Mouse (Mus musculus): ENCODE measurements around the gene Gm28510. TPM values are rescaled to one million over a fixed set of nuclear protein-coding genes. Genes with fewer than 3 reads are reported as not detected.

Gene Gm28510
- not detected for total RNA-seq (2023)

DNA sequence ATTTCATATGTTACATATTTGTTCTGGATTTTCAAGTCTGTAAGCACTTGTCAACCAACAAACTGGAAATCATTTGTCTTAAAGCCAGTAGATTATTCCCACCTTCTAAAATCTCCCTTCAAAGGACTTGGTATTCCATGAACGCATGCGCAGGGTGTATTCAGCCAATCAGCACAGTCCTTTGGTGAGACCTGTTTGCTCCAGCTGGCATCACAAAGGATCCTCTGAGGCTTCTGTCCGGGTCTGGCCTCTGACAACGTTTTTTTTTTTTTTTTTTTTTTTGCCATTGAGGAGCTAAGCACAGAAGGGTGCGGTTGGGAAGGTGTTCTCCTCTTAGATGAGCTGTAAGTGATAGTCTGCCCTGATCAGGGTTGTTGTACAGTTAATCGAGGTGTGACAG lies at the start of gene Gm28510:
Gene Gm28510, plus strand, starts transcription at position 301 of the 400 bp plus-strand sequence.

Other genes starting within 250 kb of the Gm28510 start
- gene Gm20834, start 88.1 kb upstream of the Gm28510 start, total RNA-seq (2023), result not detected
- gene Gm20737, start 123.3 kb downstream of the Gm28510 start, total RNA-seq (2023), result not detected
- not detected for gene Gm21775, start 140.7 kb downstream of the Gm28510 start, total RNA-seq (2023)
- not detected for gene Gm21900, start 203.6 kb downstream of the Gm28510 start, total RNA-seq (2023)

All from B cell, adult 67 days (primary cell).